Mouse (Mus musculus) erythroblast, embryonic 14.5 days (primary cell): Measurements from ENCODE around the gene Gab2.

Experiments used
- GATA1 ChIP-seq: IDR thresholded peaks from 2 replicates; pipeline ENCODE4 v1.6.1; 2012; ENCODE audit warnings: low read length, inconsistent platforms, mixed read lengths
- TAL1 ChIP-seq: IDR thresholded peaks from 3 replicates; pipeline ENCODE4 v1.6.1; 2012; ENCODE audit warnings: low read length, inconsistent platforms, mixed read lengths

DNA sequence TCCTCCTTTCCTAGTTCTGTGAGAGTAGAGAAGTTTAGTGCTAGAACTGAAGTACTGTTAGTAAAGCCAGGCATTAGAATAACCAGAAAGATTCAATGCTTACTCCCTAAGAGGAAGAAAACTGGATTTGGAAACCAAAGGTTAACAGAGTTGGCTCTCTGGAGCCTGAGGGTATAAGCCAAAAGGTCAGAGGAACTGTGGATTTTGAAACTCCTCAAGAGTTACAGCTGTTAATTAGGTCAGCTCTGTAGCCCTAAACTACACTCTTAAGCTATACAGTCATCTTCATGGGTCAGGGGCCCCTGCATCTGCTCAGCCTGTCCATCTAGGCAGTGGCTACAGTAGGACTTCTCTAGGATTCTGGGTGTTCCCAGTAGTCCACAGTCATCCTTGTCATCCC, 4.4 kb upstream of the Gab2 start:
- TF ChIP-seq GATA1 = no peak
- TF ChIP-seq TAL1 = no peak
